ENCODE assay signal across 26 mouse cellular contexts in genomic region chr19:37211416-37211815, GRCm38 (mm10). TPM values are rescaled to one million over a fixed set of nuclear protein-coding genes. Genes with fewer than 3 reads are reported as not detected.
DNase-seq lines count a peak whose midpoint lies in the region; ATAC-seq and TF ChIP-seq lines count a peak whose summit lies in the region.
"Had no signal": no experiment of that assay in that cellular context is flagged by ENCODE, and none has a peak within 500 bp of the region (broad histone marks: within the 10 kb centered on the region; RNA-seq: fewer than 3 reads in every experiment).

No protein-coding gene starts in this region.

- no peak for ATAC-seq in liver, embryonic 11.5 days (replicated peaks; ENCODE audit: low FRiP score)
- ATAC-seq in liver, postnatal 0 days: no peak
- ATAC-seq in liver, embryonic 12.5 days: no peak
- ATAC-seq: forebrain, embryonic 13.5 days; forebrain, embryonic 16.5 days; hindbrain, postnatal 0 days; inflammation-experienced regulatory T-cells, adult 6 months; Patski had no signal

- no peak overlapping the region for H3K4me3 ChIP-seq in gastrocnemius, adult 2 months
- H3K4me3 ChIP-seq in liver, embryonic 11.5 days (ENCODE audit: low read depth, low read length): no peak overlapping the region
- H3K4me3 ChIP-seq in liver, postnatal 0 days (ENCODE audit: low read depth, low read length): no peak overlapping the region
- H3K4me3 ChIP-seq in liver, embryonic 12.5 days: no peak overlapping the region
- H3K4me3 ChIP-seq: forebrain, embryonic 10.5 days; forebrain, embryonic 13.5 days; heart, adult 2 months; heart, embryonic 10.5 days; heart, embryonic 13.5 days had no signal

- no peak overlapping the region for H3K9ac ChIP-seq in liver, embryonic 11.5 days (ENCODE audit: low read depth, low read length)
- H3K9ac ChIP-seq in liver, postnatal 0 days (replicated peaks): no peak overlapping the region
- peak overlapping the region; percentile 46 for H3K9ac ChIP-seq in liver, embryonic 12.5 days
- H3K9ac ChIP-seq: forebrain, embryonic 13.5 days; heart, embryonic 13.5 days; hindbrain, embryonic 14.5 days had no signal

- H3K27ac ChIP-seq in gastrocnemius, adult 2 months: peak overlapping the region; percentile 79
- H3K27ac ChIP-seq in liver, embryonic 11.5 days (ENCODE audit: low read depth, low read length): no peak overlapping the region
- no peak overlapping the region for H3K27ac ChIP-seq in liver, postnatal 0 days (ENCODE audit: low read depth)
- H3K27ac ChIP-seq in liver, embryonic 12.5 days: peak overlapping the region; percentile 51; the same call in 1 of the 2 replicates
- H3K27ac ChIP-seq: forebrain, embryonic 10.5 days; forebrain, embryonic 13.5 days; heart, adult 2 months; heart, embryonic 10.5 days; heart, embryonic 13.5 days; hindbrain, embryonic 14.5 days; hindbrain, postnatal 0 days had no signal

- 91% methylated on average over 3 of the region's 3 CpGs for WGBS in liver, embryonic 11.5 days
- WGBS in liver, postnatal 0 days (ENCODE audit: insufficient replicate concordance): 87% methylated on average over 3 of the region's 3 CpGs
- 94% methylated on average over 3 of the region's 3 CpGs for WGBS in liver, embryonic 12.5 days (ENCODE audit: insufficient replicate concordance)

- H3K27me3 ChIP-seq in liver, embryonic 11.5 days (replicated peaks; ENCODE audit: control insufficient read depth, insufficient read depth, low read length): no peaks in the 10 kb centered on the region
- no peaks in the 10 kb centered on the region for H3K27me3 ChIP-seq in liver, postnatal 0 days (ENCODE audit: insufficient read depth, low read length)
- H3K27me3 ChIP-seq in liver, embryonic 12.5 days (replicated peaks): no peaks in the 10 kb centered on the region
- H3K27me3 ChIP-seq: forebrain, embryonic 13.5 days; heart, embryonic 13.5 days; Patski had no signal

- peak; percentile 67 for DNase-seq in gastrocnemius, adult 2 months
- DNase-seq in gastrocnemius, postnatal 4 days (ENCODE audit: low spot score in 2 of 2): no peak
- DNase-seq in liver, embryonic 11.5 days (ENCODE audit: low spot score): peak; percentile 15
- no peak for DNase-seq in liver, postnatal 0 days
- peak; percentile 71 for DNase-seq in skeletal muscle tissue, adult 2 months (ENCODE audit: low read depth, low spot score)
- no peak for DNase-seq in left cerebral cortex, postnatal 25 days (ENCODE audit: low spot score in 2 of 2)
- DNase-seq: adrenal gland, postnatal 10 days; adrenal gland, postnatal 36 days; B cell, adult 2 months; cerebellum, adult 18-20 months; cerebellum, adult 9-10 months; cerebellum, postnatal 14 days; heart, adult 2 months; heart, postnatal 14 days; heart, postnatal 4 days had no signal

- no peak for TF ChIP-seq CTCF in gastrocnemius, adult 2 months (IDR thresholded peaks at IDR 0.05)
- no peak for TF ChIP-seq CTCF in liver, postnatal 0 days (IDR thresholded peaks at IDR 0.05; ENCODE audit: low read depth)

- peaks cover 12% of the 10 kb centered on the region for H3K4me1 ChIP-seq in liver, embryonic 11.5 days (replicated peaks; ENCODE audit: control insufficient read depth, insufficient read depth, low read length)
- H3K4me1 ChIP-seq in liver, postnatal 0 days (ENCODE audit: insufficient read depth): peaks cover 16% of the 10 kb centered on the region
- H3K4me1 ChIP-seq in liver, embryonic 12.5 days: peaks cover 54% of the 10 kb centered on the region

- no peaks in the 10 kb centered on the region for H3K9me3 ChIP-seq in liver, embryonic 11.5 days (ENCODE audit: control insufficient read depth, low read length)
- no peaks in the 10 kb centered on the region for H3K9me3 ChIP-seq in liver, postnatal 0 days (ENCODE audit: low read length)
- no peaks in the 10 kb centered on the region for H3K9me3 ChIP-seq in liver, embryonic 12.5 days (replicated peaks)
- H3K9me3 ChIP-seq: forebrain, embryonic 10.5 days; forebrain, embryonic 13.5 days; G1E; heart, embryonic 10.5 days; heart, embryonic 13.5 days had no signal

- intact Hi-C loops in gastrocnemius, adult 2 months (cut with DNase I): no loop called here
- intact Hi-C loops in left cerebral cortex, postnatal 25 days (cut with DNase I): no loop called here

- peaks cover 24% of the 10 kb centered on the region for H3K36me3 ChIP-seq in liver, embryonic 11.5 days (ENCODE audit: control insufficient read depth, insufficient read depth, low read length)
- peaks cover 49% of the 10 kb centered on the region for H3K36me3 ChIP-seq in liver, postnatal 0 days (replicated peaks; ENCODE audit: insufficient read depth, low read length)
- peaks cover 61% of the 10 kb centered on the region for H3K36me3 ChIP-seq in liver, embryonic 12.5 days

- no peak overlapping the region for H3K4me2 ChIP-seq in liver, embryonic 11.5 days
- no peak overlapping the region for H3K4me2 ChIP-seq in liver, postnatal 0 days (ENCODE audit: low read depth, low read length)
- H3K4me2 ChIP-seq in liver, embryonic 12.5 days: no peak overlapping the region
- H3K4me2 ChIP-seq: forebrain, embryonic 13.5 days; heart, embryonic 13.5 days; hindbrain, embryonic 14.5 days had no signal

- TF ChIP-seq EP300 in liver, postnatal 0 days (IDR thresholded peaks at IDR 0.05; ENCODE audit: low read depth): no peak

RNA-seq across cellular contexts. Expression of gene Cpeb3, which starts 3.0 kb away (rescaled TPM):
- 10 to 100 TPM; 56.0 to 64.8 TPM for total RNA-seq in gastrocnemius, adult 2 months (2021)
- 10 to 100 TPM; 15.7 to 21.9 TPM for total RNA-seq in gastrocnemius, postnatal 4 days (2021)
- polyA plus RNA-seq in liver, embryonic 11.5 days (2014; fragmentation: Nextera tagmentation; extraction: Ambion mirVana): 1.3 and 2.0 TPM in 2 replicates
- 2.1 and 2.8 TPM in 2 replicates for polyA plus RNA-seq in liver, postnatal 0 days (2015; fragmentation: Nextera tagmentation; extraction: Ambion mirVana)
- polyA plus RNA-seq in liver, embryonic 12.5 days (2016; fragmentation: Nextera tagmentation; extraction: Ambion mirVana): 2.6 and 3.2 TPM in 2 replicates
- total RNA-seq in left cerebral cortex, postnatal 25 days (2021): 10 to 100 TPM; 78.9 to 83.5 TPM
- polyA plus RNA-seq: inflammation-experienced regulatory T-cells, adult 6 months had no signal

RNA-seq across cellular contexts. Expression of gene March5, which starts 4.1 kb away (rescaled TPM):
- total RNA-seq in gastrocnemius, adult 2 months (2021): 10 to 100 TPM; 72.5 to 84.7 TPM
- 10 to 100 TPM; 54.7 to 59.5 TPM for total RNA-seq in gastrocnemius, postnatal 4 days (2021)
- polyA plus RNA-seq in liver, embryonic 11.5 days (2014; fragmentation: Nextera tagmentation; extraction: Ambion mirVana): 117 and 130 TPM in 2 replicates
- 119 and 126 TPM in 2 replicates for polyA plus RNA-seq in liver, postnatal 0 days (2015; fragmentation: Nextera tagmentation; extraction: Ambion mirVana)
- 159 and 164 TPM in 2 replicates for polyA plus RNA-seq in liver, embryonic 12.5 days (2016; fragmentation: Nextera tagmentation; extraction: Ambion mirVana)
- 10 to 100 TPM; 85.1 to 90.4 TPM for total RNA-seq in left cerebral cortex, postnatal 25 days (2021)

Comparison
In these comparisons a context has a peak if more than half of its experiments do, and no peak if none do; other contexts are left out.
1. DNase-seq: peak in gastrocnemius, adult 2 months (single experiment), liver, embryonic 11.5 days (single experiment) and skeletal muscle tissue, adult 2 months (single experiment); none in gastrocnemius, postnatal 4 days (0 of 2), liver, postnatal 0 days (single experiment) and left cerebral cortex, postnatal 25 days (0 of 2).
2. H3K27ac ChIP-seq: peak in gastrocnemius, adult 2 months (single experiment) and liver, embryonic 12.5 days (single experiment); none in liver, embryonic 11.5 days (single experiment) and liver, postnatal 0 days (single experiment).